Mouse (Mus musculus) neural tube, embryonic 10.5 days (tissue): ENCODE results near the gene Atrnl1.

Experiments
- DNase-seq: peaks from one replicate; pipeline ENCODE4 v3.0.0-alpha.2; 2017; ENCODE audit warnings: low spot score; ENCODE audit errors: extremely low spot score

The Atrnl1 gene

DNA sequence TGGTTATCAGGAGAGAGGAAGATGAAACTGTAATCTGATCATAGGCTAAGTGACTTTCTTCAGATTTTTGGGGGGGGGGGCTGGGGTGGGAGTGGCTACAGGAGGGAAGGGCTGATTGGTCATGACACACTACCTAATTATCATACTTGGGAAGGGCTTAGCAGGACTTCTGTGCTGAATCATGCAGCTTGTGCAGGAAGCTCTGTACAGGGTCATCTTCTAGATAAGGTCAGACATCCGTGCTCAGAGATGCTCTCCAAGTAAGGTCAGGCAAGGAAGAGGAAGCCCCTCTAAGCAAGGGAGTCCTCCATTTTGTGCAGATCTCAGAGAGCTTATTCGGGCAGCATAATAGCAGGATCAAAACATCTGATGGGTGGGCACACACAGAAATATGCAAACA is 454.7 kb downstream of the Atrnl1 start:
- DNase-seq: no peak

GRCm38 (mm10) chr19:58068114-58068513 is 457.3 kb downstream of the Atrnl1 start:
- no peak for DNase-seq

DNA sequence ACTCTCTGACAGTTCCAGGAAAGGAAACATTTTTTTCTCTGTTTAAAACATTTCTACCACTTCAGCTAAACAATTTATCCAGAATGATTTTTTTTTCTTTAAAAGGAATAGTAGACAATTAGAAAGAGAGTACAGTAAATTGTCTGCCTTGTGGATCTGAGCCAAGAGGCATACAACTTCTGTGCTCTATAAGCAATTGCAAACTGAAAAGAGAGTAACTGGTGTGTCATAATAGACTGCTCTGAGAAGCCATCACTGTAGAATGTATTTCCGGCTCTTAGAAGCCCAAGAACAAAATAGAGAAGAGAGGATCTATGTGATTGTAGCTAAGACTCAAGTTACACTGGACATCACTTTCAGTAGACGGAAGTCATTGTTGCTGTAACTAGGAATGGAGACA is 458.1 kb downstream of the Atrnl1 start:
- DNase-seq: no peak

DNA sequence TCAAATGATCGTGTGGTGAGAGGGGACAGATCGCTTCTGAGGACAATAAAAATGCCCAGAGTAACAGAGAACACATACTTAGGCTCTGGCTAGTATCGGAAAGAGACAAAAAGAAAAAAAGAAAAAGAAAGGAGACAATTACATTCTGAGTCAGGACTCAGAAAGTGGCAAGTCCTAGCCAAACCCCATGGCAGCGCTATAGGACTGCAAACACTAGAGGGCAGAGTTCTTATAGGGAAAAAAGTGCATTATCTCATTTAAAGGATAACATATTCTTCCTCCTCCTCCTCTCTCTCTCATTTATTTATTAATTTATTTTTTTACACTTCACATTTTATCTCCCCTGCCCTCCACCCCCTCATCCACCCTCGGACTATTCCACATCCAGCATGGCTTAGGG is 461.6 kb downstream of the Atrnl1 start:
- DNase-seq: no peak

DNA sequence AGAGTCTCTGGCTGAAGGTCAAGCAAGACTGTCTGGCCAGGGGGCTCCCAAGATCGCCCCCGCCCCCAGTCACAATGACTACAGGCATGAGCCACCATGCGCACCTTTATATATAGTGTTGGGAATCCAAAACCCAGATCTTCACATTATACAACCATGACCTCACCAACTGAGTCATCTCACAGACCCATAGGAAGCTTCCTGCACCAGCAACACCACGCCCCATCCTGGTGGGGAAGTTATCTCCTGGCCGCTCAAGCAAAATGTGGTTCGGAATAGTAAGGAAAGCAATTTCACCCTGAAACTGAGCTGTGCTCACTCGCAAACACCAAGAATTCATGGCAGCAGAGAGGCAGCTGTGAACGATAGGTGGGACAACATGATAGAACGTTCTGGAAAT is 462.0 kb downstream of the Atrnl1 start:
- no peak for DNase-seq

- no peak for DNase-seq
These were observed 464.4 kb downstream of the Atrnl1 start for GRCm38 (mm10) chr19:58075252-58075651.

DNA sequence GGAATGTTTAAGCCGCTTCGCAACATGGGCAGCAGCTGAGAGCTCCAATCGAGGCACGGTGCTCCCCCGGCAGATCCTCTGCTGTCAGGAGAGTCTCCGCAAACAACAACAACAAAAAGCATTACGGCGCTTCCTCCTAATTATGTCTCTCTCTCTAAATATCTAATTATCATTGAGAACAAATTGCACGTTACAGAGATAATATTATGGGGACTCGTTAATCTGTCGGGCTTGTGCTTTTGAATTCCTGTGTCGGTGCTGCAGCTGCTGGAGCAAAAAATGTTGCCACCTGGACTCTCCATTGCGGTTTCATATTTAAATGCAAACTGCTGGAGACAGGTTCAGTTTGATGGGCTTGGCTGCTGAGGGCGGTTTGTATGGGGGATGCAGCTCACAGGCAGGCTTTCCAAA is 466.1 kb downstream of the Atrnl1 start:
- DNase-seq: no peak

DNA sequence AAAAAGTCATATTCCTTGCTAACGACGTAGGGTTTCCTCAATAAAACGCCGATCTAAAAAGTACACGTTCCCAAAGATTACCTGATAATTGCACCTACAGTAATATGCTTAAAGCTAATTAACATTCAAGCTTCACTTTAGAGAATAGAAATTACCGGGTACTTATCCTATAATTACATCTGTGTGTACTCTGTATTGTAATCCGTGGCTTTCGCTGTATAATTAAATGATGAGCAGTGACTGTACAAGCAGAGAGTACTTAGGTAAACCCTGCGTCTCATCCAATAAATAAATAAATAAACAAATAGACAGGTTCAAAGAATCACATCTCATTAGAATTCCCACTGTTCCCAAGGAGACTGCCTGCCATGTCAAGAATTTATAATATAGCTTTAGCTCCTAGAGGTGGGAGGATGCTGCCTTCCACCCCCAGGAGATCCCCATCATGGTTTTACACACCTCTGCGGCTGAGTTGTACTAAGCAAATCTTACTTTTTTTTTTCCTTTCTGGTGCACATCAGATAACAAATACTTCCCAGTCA is 466.8 kb downstream of the Atrnl1 start:
- no peak for DNase-seq

DNA sequence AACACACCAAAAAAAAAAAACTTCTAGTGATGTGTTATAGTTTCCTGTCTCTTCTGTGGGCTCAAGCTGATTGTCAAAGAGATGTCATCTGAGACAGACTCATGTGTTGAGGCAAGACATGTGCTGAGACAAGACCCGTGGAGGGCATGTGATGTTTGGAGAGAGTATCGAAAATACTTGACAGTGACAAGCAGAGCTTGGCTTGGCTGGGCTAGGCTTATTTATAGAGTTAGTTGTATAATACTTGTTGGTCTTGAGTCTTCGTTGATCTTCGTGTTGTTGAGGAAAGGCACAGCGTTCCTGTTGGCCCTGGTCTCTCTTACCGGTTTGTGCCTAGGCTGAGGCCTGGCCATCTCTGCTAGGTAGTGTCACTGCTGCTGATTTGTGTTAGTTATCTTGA is 469.3 kb downstream of the Atrnl1 start:
- no peak for DNase-seq

- no peak for DNase-seq
These were observed 471.9 kb downstream of the Atrnl1 start for GRCm38 (mm10) chr19:58082751-58083150.

DNA sequence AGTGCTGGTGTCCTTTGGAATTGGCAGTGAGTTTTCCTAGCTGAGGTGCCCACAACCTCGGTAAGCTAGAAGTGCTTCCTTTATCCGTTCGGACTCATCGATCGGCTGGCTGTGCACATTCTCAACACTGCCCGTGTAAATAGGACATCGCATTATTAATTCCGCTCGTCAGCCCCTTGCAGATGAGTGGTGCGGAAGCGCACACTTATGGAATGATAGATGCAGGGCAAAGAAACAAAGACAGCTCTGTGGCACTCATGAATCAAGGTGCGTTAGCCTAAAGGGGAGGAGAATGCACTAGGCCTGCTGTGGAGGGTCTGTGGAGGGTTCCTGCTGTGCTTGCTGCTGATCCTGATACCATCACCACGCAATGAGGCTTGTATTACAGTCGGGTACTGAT is 474.0 kb downstream of the Atrnl1 start:
- no peak for DNase-seq

- DNase-seq: no peak
These were observed 475.9 kb downstream of the Atrnl1 start for GRCm38 (mm10) chr19:58086734-58087133.

GRCm38 (mm10) chr19:58087901-58088300 is 477.1 kb downstream of the Atrnl1 start:
- no peak for DNase-seq

DNA sequence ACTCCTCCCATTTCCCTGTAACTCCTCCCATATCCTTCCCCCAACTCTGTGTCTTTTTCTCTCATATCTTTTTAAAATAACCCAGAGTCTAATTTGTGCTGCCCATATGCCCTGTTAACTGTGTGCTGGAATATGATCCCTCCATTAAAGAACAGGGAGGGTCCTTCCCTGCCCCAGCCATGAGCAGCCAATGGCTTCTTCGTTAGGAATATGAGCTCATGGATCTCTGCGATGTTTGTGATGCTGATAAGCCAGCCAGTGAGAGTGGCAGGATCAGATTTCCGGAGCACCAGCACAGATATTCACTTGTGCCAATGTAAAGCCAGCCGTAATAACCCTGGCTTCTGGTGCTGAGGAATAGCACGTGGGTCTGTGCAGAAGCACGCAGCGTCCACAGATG is 477.6 kb downstream of the Atrnl1 start:
- DNase-seq: no peak

DNA sequence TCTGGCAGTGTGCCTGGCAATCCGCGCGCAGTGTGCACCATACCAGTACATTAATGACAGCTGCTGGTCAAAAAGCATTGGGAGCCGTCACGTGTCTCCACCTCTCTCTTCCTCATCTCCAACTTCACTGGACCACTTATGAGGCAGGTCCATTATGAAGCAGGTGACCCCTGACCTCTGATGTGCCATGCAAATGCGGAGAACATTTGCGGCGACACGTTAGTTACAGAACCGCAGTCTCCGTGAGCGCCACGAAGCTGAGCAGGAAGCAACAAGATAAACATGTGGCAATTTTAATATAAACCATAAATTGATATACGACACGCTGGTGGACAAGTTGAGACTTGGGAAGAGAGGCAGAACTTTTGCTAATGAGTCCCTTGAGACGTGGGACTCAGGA is 481.1 kb downstream of the Atrnl1 start:
- no peak for DNase-seq

GRCm38 (mm10) chr19:58094781-58095543 is 484.1 kb downstream of the Atrnl1 start:
- DNase-seq: no peak

GRCm38 (mm10) chr19:58095776-58096175 is 484.9 kb downstream of the Atrnl1 start:
- no peak for DNase-seq

- no peak for DNase-seq
These were observed 486.4 kb downstream of the Atrnl1 start for GRCm38 (mm10) chr19:58097195-58097594.

DNA sequence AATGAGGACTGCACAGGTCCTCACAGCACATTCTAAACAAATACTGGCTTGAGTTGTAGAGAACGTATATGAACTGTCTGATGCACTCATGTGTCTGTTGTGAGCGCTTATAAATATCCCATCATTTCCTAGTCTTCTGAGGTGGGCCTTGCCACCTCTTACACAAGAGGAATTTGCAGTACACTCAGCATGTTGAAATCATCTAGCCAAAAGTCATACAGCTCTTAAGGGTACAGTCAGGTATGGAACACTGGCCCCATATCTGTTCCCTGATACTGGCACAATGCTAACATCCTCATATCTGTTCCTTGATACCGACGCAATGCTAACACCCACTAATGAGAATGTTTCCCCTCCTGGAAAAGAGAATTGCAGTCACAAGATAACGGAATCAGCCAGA is 488.7 kb downstream of the Atrnl1 start:
- DNase-seq: no peak

- DNase-seq: no peak
These were observed 489.5 kb downstream of the Atrnl1 start for GRCm38 (mm10) chr19:58100381-58100780.

DNA sequence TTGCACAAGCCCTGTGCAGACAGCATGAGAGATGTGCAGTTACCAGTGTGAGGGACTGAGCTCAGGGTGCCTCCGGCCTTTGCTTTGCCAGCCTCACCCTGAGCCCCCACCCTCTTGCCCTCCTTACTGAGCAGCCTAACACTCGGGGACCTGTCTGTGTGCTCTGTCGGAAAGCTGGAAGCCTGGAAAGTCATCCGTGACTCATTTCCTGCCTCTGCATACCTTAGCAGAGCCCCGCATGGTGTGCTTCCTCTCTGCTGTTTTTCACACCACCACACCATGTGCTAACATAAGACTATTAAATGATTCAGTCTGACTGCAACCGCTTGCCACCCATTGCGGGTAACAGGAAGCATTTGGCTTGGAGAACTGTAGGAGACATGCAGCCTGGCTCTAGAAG is 493.7 kb downstream of the Atrnl1 start:
- DNase-seq: no peak

DNA sequence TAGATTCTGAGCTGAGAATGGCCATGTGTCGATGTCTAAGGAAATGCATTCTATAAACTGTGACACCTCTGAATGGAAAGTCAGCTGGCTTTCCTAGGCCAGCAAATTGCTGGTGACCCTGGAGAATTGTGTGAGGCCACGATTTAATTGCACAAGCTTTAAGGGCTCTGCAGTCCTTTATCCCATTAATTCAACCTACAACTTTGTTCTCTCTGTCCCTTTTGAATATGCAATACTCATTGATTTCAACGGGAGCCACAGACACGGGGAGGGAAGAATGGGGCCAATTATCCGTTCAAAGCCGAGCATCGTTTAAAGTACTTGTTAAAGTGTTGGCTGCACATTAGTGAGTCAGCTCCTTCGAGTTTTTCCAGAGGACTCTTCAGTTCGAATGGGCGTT is 496.8 kb downstream of the Atrnl1 start:
- DNase-seq: no peak

DNA sequence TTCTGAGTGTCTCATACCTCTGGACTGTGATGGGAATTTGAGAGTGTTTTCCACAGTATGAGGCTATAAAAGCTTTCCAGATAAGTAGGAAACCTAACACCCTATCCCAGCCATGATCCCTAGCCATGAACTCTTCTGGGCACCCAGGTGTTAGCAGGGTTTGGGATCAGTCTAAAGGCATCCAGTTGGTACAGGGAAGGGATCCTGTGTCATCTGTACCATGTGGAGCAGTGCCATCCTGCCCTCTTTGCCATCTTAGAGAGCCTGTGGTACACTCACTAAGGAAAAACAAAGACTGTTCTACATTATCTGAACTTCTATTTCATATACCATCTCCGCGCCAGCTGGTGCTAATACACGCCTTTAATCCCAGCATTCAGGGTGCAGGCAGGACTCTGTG is 499.7 kb downstream of the Atrnl1 start:
- DNase-seq: no peak
